Mouse (Mus musculus): ENCODE results near the gene Adcy7.

- TF ChIP-seq CTCF (IDR thresholded peaks at IDR 0.05; ENCODE audit: borderline replicate concordance, insufficient read depth, low read depth, low read length) (no peak), POLR2A (IDR thresholded peaks at IDR 0.05; ENCODE audit: borderline replicate concordance, insufficient read depth, low read length) (no peak)
Observed at GRCm38 (mm10) chr8:88292926-88293325, 20.7 kb downstream of the Adcy7 start.

All from cerebellum, adult 2 months (tissue).